Mouse (Mus musculus) olfactory bulb, adult 2 months (tissue): ENCODE results near the gene Angptl2.

Experiments
- CTCF ChIP-seq: fragments of 200-500 bp; IDR thresholded peaks from 2 replicates; pipeline ENCODE4 v1.5.1; 2012; ENCODE audit warnings: low read depth, mild to moderate bottlenecking, low read length, moderate library complexity; ENCODE audit not compliant: insufficient read depth
- POLR2A ChIP-seq: fragments of 200-500 bp; IDR thresholded peaks from 2 replicates; pipeline ENCODE4 v1.6.1; 2012; ENCODE audit warnings: mild to moderate bottlenecking, low read depth, low read length, moderate library complexity; ENCODE audit not compliant: insufficient read depth

DNA sequence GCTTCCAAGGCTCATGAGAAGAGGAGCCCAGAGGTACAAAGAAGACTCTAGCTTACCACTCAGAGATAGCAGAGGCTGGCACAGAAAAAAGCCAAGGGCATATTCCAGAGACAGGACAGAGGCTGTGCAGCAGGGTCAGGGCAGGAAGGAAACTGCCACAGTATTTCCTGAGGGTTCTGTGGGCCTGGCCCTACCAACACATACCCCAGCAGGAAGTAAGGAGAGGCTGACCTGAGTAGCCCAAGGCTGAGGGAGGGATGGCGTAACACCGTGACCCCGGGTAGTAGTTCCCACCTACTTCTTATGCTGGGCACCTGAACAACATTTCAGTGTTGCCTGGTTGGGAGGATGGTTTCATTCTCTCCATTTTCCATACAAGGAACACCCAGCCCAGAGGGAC is 48.8 kb upstream of the Angptl2 start:
- TF ChIP-seq POLR2A (no peak), CTCF (no peak)
